27 mouse cellular contexts compared by ENCODE assay signal in the genomic region with DNA sequence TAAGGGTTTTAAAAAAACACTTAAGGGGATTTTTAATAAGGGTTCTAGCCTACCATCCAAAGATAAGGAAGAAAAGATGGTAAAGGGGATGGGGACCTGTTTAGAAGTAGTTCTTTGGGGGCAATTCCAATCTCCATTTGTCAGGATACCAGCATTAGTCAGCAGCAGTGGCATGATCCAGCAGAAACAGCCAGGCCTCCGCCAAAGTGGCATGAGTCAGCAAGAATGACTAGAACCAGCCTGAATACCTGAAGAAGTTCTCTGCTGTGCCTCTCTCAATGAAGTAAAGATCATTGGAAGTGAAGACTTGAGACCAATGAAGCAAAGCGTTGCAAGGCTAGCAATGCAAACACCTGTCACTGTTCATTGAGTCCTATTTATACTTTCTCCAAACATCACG.
DNase-seq lines count a peak whose midpoint lies in the region; ATAC-seq and TF ChIP-seq lines count a peak whose summit lies in the region.
"Had no signal": no experiment of that assay in that cellular context is flagged by ENCODE, and none has a peak within 500 bp of the region (broad histone marks: within the 10 kb centered on the region; RNA-seq: fewer than 3 reads in every experiment).

No protein-coding gene starts in this region.

- H3K36me3 ChIP-seq in liver, embryonic 13.5 days: no peaks in the 10 kb centered on the region
- H3K36me3 ChIP-seq in liver, postnatal 0 days (replicated peaks; ENCODE audit: insufficient read depth, low read length): no peaks in the 10 kb centered on the region
- no peaks in the 10 kb centered on the region for H3K36me3 ChIP-seq in ES-E14 (ENCODE audit: control insufficient read depth, insufficient read depth, low read length, poor library complexity, severe bottlenecking)
- H3K36me3 ChIP-seq: forebrain, embryonic 10.5 days; G1E; heart, embryonic 10.5 days; heart, embryonic 13.5 days; hindbrain, embryonic 12.5 days; hindbrain, embryonic 15.5 days; intestine, embryonic 15.5 days had no signal

- in situ Hi-C loops in ES-E14 (cut with MboI; ENCODE audit: low sequenced_read_pairs in 2 of 2, unreplicated experiment in 2 of 2): no loop called here

- no peak for ATAC-seq in liver, embryonic 13.5 days (ENCODE audit: low read depth)
- ATAC-seq in liver, postnatal 0 days: no peak
- ATAC-seq in inflammation-experienced regulatory T-cells, adult 6 months: no peak
- ATAC-seq: CD4-positive, CD25-positive, alpha-beta regulatory T cell, adult 4 months; forebrain, embryonic 13.5 days; forebrain, embryonic 16.5 days; intestine, embryonic 15.5 days had no signal

- 68% methylated on average over 3 of the region's 3 CpGs for WGBS in liver, embryonic 13.5 days (ENCODE audit: insufficient replicate concordance)
- 79% methylated on average over 3 of the region's 3 CpGs for WGBS in liver, postnatal 0 days (ENCODE audit: insufficient replicate concordance)

- peak; percentile 41 for DNase-seq in liver, embryonic 13.5 days
- no peak for DNase-seq in liver, postnatal 0 days
- DNase-seq in A20 (ENCODE audit: low read depth, low spot score): peak; percentile 11
- DNase-seq in ES-E14 (ENCODE audit: low read depth, low spot score): no peak
- peak; percentile 17 for DNase-seq in ZHBTc4 (ENCODE audit: low read depth, low spot score)
- no peak for DNase-seq in Muller cell, postnatal 12 days (ENCODE audit: inconsistent ontology term)
- DNase-seq in frontal cortex, adult 2 months (ENCODE audit: extremely low spot score in 1 of 2, low spot score in 1 of 2): no peak
- DNase-seq: adrenal gland, adult 8-10 months; adrenal gland, postnatal 25 days; cerebellum, adult 18-20 months; cerebellum, adult 9-10 months; gastrocnemius, postnatal 25 days; heart, adult 2 months; heart, postnatal 14 days; heart, postnatal 4 days; kidney, adult 11 months had no signal

- peaks cover 5% of the 10 kb centered on the region; the same call in 1 of the 2 replicates for H3K9me3 ChIP-seq in liver, embryonic 13.5 days (replicated peaks)
- H3K9me3 ChIP-seq in liver, postnatal 0 days (ENCODE audit: low read length): no peaks in the 10 kb centered on the region
- H3K9me3 ChIP-seq in ES-E14 (ENCODE audit: control insufficient read depth, insufficient read depth, low read depth, low read length): no peaks in the 10 kb centered on the region
- H3K9me3 ChIP-seq: forebrain, embryonic 10.5 days; forebrain, embryonic 13.5 days; heart, embryonic 10.5 days; heart, embryonic 13.5 days; hindbrain, embryonic 12.5 days; hindbrain, embryonic 15.5 days; intestine, embryonic 15.5 days had no signal

- no peak overlapping the region for H3K27ac ChIP-seq in liver, embryonic 13.5 days
- no peak overlapping the region for H3K27ac ChIP-seq in liver, postnatal 0 days (ENCODE audit: low read depth)
- H3K27ac ChIP-seq in ES-E14 (ENCODE audit: insufficient read depth, low read depth, low read length, poor library complexity, severe bottlenecking): no peak overlapping the region
- H3K27ac ChIP-seq: forebrain, embryonic 10.5 days; forebrain, embryonic 13.5 days; heart, adult 2 months; heart, embryonic 10.5 days; heart, embryonic 13.5 days; hindbrain, embryonic 12.5 days; hindbrain, embryonic 15.5 days; intestine, embryonic 15.5 days had no signal

- H3K4me1 ChIP-seq in liver, embryonic 13.5 days (replicated peaks): no peaks in the 10 kb centered on the region
- H3K4me1 ChIP-seq in liver, postnatal 0 days (ENCODE audit: insufficient read depth): no peaks in the 10 kb centered on the region
- H3K4me1 ChIP-seq in ES-E14 (ENCODE audit: control insufficient read depth in 2 of 2, insufficient read depth in 2 of 2, low read length in 2 of 2, poor library complexity in 1 of 2): no peaks in the 10 kb centered on the region
- H3K4me1 ChIP-seq: forebrain, embryonic 10.5 days; forebrain, embryonic 13.5 days; heart, embryonic 10.5 days; heart, embryonic 13.5 days; hindbrain, embryonic 12.5 days; hindbrain, embryonic 15.5 days; intestine, embryonic 15.5 days had no signal

- H3K4me3 ChIP-seq in liver, embryonic 13.5 days (replicated peaks): no peak overlapping the region
- H3K4me3 ChIP-seq in liver, postnatal 0 days (ENCODE audit: low read depth, low read length): no peak overlapping the region
- no peak overlapping the region for H3K4me3 ChIP-seq in ES-E14 (ENCODE audit: insufficient read depth in 1 of 2, low read depth in 1 of 2, low read length in 2 of 2, poor library complexity in 1 of 2, severe bottlenecking in 1 of 2)
- H3K4me3 ChIP-seq: forebrain, embryonic 10.5 days; forebrain, embryonic 13.5 days; heart, adult 2 months; heart, embryonic 10.5 days; heart, embryonic 13.5 days; hindbrain, embryonic 12.5 days; hindbrain, embryonic 15.5 days; intestine, embryonic 15.5 days had no signal

- no peak for TF ChIP-seq EP300 in liver, postnatal 0 days (IDR thresholded peaks at IDR 0.05; ENCODE audit: low read depth)

- H3K4me2 ChIP-seq in liver, embryonic 13.5 days: no peak overlapping the region
- H3K4me2 ChIP-seq in liver, postnatal 0 days (ENCODE audit: low read depth, low read length): no peak overlapping the region
- H3K4me2 ChIP-seq: forebrain, embryonic 13.5 days; heart, embryonic 13.5 days; hindbrain, embryonic 12.5 days; hindbrain, embryonic 15.5 days; intestine, embryonic 15.5 days had no signal

- no peak for TF ChIP-seq CTCF in liver, postnatal 0 days (IDR thresholded peaks at IDR 0.05; ENCODE audit: low read depth)

- no peaks in the 10 kb centered on the region for H3K27me3 ChIP-seq in liver, embryonic 13.5 days
- H3K27me3 ChIP-seq in liver, postnatal 0 days (ENCODE audit: insufficient read depth, low read length): no peaks in the 10 kb centered on the region
- H3K27me3 ChIP-seq: forebrain, embryonic 13.5 days; heart, embryonic 13.5 days; hindbrain, embryonic 12.5 days; hindbrain, embryonic 15.5 days; intestine, embryonic 15.5 days had no signal

- H3K9ac ChIP-seq in liver, embryonic 13.5 days: no peak overlapping the region
- H3K9ac ChIP-seq in liver, postnatal 0 days (replicated peaks): no peak overlapping the region
- H3K9ac ChIP-seq in ES-E14 (ENCODE audit: insufficient read depth, low read depth, low read length, poor library complexity, severe bottlenecking): no peak overlapping the region
- H3K9ac ChIP-seq: forebrain, embryonic 13.5 days; heart, embryonic 13.5 days; hindbrain, embryonic 12.5 days; hindbrain, embryonic 15.5 days; intestine, embryonic 15.5 days had no signal

TF ChIP-seq in ES-E14, 5 proteins besides CTCF, POLR2A, EP300 and RAD21:
- TF ChIP-seq HCFC1 (IDR thresholded peaks at IDR 0.05; ENCODE audit: borderline replicate concordance, insufficient read depth, low read length) (no peak), MAFK (IDR thresholded peaks at IDR 0.05; ENCODE audit: insufficient read depth, low read depth, low read length) (peak; percentile 88)

Comparison
In these comparisons a context has a peak if more than half of its experiments do, and no peak if none do; other contexts are left out.
1. DNase-seq: peak in liver, embryonic 13.5 days (single experiment), A20 (single experiment) and ZHBTc4 (single experiment); none in liver, postnatal 0 days (single experiment), ES-E14 (single experiment), Muller cell, postnatal 12 days (single experiment) and frontal cortex, adult 2 months (0 of 2).